Mouse (Mus musculus): Measurements from ENCODE around the gene Faf1.

Gene Faf1

DNA sequence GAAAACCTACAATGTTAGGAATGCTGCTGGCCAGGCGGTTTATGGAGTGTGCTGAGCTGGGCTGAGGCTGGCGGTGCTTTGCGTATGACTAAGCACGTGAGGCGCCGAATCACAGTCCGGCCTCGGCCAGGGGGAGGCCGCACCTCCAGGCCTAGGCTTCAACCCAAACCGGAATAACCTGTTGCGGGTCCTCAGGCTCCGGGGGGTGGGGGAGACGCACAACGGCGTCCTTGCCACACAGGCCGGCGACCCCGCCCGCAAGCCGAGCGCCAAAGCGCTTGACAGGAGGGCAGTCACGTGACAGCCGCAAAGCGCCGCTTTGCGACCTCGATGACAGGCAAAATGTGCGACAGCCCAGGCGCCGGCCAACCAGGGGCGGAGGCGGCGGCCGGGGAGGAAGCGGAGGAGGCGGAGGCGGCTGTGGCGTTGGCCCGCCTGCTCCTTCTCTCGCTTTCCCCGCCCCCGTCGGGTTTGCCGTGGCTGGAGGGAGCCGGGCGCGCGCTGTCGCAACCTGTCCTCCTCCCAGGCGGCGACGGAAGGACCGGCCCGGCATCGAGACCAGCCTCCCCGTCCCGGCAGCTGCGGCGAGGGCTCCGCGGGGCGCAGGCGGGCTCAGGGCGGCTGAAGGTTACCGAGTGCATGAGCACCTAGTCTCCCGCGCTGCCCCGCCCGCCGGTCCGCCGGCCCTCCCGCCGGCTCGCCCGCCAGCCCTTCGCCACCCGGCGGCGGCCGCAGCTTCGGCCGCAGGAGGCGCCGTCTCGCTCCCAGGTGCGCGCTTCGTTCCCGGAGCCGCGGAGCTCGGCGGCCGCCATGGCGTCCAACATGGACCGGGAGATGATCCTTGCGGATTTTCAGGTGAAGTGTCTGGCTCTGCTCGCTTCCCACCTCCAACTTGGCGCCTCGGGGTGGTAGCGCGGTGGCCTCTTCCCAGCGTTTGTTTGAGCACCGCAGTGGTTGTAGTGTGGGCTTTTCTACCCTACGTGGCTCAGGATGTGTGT is at the start of gene Faf1:
TSS of gene Faf1 (plus strand) at position 371 of the 998 bp plus-strand sequence.
- peak; percentile 99 for DNase-seq

DNA sequence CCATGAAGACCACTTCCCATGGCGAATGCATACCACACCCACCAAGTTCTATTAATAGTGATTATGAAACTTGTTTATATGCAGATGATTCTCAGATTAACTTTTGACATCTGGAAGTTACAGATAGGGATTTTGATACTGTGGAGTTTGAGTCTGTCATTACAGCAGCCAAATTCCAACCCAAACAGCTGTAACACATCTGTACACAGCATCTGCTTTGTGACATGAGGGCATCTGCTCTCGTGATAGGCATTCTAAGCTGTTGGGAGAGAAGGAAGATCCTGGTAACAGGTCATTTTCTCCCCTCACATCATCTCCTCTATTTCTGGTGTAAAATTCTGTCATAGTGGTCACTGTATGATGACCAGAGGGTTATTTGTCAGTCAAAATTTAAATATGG is 46.2 kb upstream of the Faf1 start:
- DNase-seq: no peak

DNA sequence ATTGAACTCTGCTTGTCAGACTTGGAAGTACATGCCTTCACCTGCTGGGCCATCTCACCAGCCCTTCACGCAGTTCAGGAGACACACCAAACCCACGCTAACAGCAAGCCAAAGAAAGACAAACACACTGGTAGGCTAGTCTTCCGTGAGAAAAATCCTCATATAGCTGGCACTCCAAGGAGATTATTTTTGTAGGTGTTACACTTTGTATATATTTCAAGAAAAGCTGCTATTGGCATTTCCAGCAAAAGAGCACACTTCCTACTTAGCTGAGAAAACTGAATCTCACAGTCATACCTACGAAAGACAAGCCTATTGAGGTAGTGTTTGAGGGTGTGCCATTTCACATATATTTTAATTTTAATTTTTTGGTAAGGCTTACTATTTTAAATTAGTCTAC is 45.4 kb upstream of the Faf1 start:
- no peak for DNase-seq

DNA sequence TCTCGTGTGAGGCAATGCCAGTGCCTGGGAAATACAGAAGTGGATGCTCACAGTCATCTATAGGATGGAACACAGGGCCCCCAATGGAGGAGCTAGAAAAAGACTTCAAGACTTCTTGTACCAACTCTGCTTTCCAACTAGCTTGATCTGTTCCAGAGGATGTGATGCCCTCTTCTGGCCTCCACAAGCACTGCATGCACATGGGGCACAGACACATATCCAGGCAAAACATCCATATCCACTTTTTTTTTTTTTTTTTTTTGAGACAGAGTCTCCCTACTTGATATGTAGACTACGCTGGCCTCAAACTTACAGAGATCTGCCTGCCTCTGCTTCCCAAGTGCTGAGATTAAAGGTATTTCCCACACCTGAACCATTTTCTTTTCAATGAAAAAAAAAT is 41.4 kb upstream of the Faf1 start:
- DNase-seq: no peak

DNA sequence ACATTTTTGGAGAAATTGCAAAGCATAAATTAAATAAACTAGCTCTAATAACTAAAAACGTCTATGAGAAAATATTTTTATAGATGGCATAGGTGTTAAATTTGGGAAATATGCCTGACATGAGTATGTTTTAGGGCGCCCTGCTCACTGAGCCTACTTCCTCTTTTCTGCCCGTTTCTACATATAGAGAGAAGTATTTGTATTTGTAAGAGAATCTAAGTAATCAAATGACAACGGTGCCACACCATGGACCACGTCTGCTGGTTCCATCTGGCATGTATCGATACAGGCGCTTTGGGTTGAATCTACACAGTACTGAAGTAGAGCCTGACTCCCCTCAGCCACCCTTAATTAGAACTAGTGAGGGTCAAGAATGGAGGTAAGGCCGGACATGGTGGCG is 37.0 kb upstream of the Faf1 start:
- DNase-seq: no peak

DNA sequence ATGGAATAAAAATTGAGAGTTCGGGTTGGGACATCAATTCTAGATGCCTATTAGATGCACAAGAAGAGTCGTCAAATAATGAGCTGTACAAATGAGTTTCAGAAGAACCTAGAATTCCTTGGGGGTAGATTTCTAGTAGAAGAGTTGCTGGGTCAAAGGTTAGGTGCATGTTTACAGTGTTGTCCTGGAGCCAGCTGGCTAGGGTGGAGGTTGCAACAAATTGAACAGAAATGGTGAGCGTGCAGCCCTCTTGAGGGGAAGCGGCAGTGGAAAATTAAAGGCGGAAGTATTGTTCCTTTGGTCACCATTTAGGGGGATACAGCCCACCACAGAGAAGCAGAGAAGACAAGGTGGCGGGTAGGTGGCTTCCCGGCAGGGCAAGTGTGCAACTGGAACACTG is 36.2 kb upstream of the Faf1 start:
- no peak for DNase-seq

DNA sequence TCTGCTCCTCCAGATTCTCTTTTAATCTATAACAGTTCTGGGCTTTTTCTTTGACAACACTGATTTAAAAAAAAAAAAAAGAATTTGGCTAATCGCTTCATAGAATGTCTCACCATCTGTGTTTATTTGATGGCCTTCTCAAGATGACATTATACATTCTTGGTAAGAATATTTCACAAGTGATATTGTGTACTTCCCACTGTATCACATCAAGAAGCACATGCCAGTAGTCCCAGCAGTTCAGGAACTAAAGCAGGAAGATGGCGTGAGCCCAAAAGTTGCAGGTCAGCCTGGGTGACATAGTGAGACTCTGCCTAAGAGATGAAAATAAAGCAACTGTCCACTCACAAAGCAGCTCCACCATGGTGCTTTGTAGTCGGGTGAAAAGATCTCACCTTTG is 34.9 kb upstream of the Faf1 start:
- DNase-seq: no peak

DNA sequence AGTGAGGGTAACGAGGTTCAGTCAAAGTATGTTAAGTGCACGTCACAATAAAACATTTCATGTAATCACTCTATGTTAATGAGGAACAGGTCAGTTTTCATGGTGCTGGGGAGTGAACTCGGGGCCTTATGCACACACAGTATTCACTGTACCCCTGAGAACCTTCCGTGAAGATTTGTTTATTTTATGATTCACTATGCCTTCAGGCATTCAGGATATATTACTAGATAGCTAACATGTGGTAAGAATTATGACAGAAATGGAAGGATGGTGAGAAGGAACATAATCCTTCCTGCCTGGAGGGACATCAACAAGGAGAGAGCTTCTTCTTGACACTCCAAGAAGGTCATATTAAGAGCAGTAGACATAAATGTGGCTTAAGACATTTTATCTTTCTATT is 29.1 kb upstream of the Faf1 start:
- DNase-seq: no peak

DNA sequence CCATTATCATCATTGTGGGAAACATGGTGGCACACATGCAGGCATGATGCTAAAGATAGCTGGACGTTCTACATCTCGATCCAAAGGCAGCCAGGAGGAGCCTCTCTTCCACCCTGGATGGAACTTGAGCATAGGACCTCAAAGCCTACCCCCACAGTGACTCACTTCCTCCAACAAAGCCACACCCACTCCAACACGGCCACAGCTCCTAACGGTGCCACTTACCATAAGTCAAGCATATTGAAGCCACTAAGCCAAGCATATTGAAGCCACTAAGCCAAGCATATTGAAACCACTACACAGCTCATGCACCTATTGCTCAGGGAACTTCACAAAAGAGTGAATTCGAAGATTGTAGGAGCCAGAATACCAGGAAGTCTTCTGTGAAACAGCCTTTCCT is 27.1 kb upstream of the Faf1 start:
- no peak for DNase-seq

DNA sequence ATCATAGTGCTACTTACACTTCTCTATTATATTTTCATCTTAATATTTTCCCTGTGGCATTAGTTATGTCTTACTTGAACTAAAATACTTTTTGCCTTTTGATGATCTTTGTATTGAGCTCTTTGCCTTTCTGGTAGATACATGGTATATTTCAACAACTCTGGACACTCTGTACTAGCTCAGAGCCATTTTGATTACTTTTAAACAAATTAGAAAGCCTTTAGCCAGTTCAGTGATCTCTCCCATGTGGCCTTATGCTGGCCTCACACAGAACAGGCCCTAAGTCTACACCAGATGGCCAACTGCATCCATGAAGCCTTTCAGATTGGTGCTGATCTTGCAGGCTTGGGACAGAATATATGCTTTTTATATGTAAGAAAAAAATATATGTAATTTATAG is 23.1 kb upstream of the Faf1 start:
- DNase-seq: no peak

DNA sequence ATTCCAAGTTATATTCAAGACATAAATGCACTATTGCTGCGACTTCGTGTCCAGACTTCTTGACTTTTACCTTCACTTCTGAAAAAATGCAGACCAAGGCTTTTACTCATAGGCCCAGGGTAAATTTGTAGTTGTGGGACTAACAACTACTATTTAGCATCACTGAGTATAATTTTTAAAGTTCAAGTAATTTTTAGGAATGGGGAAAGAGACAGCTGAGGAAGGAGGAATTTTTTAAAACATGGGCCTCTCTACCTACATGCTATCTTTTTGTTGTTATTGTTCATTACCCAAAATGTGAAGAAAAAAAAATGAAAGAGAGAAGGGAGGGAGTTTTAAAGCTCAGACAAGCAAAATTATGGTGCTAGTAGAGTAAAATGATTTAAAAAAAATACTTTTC is 21.7 kb upstream of the Faf1 start:
- no peak for DNase-seq

DNA sequence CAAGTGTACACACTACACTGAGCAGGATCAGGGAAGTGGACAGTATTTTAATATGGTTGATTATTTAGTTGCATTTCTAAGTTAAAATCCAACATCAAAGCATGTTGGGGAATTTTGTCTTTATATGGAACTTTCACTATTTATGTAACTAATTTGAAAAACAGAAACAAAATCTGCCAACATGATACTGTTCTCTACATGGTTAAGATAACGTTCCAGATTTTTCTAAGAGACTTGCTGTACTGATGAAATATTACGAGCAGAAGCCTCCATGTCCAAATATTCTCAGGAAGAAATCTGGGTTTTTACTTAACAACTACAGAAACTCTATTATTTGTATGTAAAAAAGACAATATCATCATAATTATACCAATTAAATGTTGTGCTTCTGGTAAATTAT is 20.6 kb upstream of the Faf1 start:
- DNase-seq: no peak

DNA sequence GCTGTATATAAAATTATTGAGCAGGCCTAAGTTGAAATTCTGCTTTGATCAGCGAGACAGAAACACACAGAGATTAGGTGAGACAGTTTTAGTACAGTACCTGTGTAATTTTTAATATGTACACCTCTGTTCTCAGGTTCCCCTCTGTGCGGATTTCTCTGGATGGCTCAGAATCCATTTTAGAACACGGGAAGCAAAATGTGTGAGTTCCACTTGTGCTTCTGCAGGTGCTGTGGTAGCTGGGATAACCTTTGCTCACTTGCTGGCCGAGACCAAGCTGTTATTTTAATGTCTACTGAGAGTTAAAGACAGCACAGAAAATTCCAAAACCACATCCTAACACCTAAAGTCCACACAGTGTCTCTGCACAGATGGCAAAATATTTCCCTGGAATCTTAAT is 20.1 kb upstream of the Faf1 start:
- DNase-seq: no peak

DNA sequence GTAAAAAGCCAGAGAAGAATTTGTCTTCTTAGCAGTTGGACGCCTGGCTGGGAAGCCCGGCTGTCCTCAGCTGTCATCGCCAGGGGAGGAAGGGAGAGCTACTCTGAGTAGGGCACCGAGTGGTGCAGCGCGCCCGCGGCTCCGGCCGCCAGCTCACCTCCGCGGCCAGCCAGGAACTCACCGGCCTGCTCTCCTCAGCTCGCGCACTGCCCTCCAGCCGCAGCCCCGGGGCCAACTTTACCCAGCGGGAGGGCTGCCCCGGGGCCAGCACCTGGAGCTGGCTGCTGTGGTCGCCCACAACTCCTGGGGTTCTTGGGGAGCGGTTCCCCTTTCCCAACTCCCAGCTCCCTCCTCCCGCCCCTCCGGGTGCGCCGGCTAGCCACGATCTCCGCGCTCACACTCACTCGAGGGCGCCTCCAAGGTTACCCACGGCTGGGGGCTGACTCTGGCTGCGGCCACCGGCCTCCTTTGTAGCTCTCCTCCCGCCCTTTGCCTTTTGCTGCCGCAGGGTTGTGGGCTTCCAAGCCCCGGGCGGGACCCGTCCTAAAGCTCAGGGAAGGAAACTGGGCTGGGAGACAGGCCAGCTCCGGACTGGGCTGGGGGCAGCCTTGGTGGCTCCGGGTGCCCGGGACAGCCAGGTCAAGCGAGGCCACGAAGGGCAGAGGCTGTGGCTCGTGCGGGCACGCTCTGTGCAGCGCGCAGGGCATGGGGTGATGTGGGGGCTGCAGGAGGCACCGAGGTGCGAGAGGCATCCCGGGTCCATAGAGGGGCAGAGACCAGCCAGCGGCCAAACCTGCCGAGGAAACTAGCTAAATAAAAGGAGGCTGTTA is 19.2 kb upstream of the Faf1 start:
- peak; percentile 64 for DNase-seq

DNA sequence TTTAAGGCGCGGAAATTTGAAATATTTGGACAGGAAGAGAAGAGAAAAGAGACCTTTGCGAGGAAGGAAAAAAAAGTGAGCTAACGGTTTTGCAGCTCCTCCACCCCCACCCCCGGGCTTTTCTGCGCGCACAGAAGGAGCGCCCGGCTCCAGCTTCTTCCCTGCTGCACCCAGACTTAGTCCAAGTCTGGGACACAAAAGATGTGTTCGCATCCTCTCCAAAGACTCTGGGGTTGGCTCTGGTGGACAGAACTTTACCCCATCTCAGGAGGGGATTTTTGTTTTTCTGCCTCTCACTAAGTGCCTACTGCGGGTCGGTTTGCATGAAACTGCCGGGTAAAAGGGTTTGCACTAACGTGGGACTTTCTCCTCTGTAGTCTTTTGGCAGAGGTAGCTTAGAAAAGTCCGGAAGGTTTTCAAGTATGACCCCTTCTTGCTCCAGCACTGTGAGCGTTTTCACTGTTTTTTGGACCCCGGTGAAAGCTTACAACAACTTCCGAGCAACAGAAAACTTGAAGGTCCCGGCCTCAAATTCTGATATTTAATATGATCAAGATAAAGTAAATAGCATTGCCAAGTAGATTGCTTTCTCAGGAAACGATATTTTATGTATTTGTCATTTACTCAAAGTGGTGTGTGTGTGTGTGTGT is 18.4 kb upstream of the Faf1 start:
- DNase-seq: no peak

DNA sequence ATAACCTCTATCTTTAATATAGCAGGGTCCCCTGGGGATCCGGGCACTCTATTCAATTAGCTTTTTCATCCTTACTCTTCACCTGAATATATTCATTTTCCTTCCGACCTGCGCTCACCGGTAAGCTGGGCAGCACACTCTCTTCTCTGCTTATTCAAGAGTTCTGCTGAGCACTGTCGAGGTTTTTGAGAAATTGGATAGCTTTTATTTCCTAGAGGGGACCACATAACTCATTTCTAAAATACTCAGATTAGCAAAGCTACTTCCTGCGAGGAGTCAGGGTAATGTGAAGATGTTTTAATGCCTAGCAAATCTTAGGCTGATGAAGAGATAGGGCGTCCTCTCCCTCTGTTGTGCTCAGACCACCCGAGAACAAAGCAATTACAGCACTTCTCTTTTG is 17.6 kb upstream of the Faf1 start:
- no peak for DNase-seq

DNA sequence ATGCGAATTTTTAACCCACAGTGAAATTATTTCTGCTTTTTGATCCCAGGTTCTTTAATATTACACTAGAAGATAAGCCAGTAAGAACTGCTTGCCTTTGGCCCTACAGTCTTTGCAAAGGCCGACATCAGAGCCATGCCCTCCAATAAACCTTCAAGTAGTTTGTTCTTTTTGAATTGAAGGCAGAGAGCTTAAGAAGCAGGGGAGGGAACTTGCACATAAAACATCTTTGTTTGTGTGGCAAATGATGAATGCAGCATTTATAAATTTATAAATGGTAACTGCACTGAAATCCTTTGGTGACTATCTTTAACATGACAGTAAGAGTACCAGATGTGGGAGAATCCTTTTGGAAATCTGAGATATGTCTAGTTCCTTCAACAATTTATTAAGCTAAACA is 16.8 kb upstream of the Faf1 start:
- no peak for DNase-seq

DNA sequence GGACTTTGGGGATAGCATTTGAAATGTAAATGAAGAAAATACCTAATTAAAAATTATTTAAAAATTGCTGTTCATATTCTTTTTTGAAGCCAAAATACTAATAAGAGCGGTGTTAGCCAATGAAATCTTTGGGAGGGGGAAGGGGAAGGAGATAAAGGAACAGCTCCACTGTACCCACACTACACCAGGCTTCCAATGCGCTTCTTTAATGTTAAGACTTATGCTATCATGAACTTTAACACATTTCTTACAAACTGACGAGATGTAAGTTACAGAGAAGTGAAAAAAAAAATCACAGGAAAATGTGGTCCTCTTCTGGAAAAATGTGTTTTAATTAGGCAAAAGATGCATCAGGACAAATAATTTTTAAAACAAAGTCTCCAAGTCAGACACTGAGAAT is 15.8 kb upstream of the Faf1 start:
- DNase-seq: no peak

DNA sequence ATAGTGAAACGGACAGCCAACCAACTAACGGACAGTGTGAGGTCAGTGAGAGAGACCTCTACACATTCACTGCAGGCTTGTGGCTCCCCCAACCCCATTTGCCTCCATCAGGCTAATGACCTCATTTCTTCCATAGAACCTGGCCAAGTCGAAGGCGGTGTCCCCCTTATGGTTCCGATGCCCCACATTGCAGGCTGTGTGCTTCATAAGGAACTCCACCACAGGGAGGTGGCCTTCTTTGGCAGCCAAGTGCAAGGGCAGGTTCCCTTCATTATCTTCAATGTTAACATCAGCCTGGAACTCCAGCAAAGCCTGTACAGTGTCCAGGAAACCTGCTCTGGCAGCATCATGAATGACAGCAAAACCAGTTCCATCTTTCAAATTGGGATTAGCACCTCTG is 15.2 kb upstream of the Faf1 start:
- DNase-seq: no peak

DNA sequence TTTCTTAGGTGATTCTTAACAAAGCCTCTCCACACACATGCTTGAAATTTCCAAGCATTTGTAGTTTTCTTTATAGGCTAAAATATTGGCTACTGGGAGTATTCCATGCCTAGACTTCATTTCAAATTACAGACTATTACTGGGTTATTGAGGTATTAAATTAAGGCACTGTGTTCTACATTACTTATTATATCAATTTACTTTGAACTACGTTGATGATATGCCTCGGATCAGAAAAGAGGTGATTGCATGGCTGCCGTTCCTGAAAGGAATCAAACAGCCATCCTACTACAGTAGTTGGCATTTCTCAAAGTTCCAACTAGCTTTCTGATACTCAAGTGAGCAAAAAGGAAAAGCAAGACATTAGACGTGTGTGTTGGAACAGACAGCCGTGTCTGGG is 14.1 kb upstream of the Faf1 start:
- no peak for DNase-seq

DNA sequence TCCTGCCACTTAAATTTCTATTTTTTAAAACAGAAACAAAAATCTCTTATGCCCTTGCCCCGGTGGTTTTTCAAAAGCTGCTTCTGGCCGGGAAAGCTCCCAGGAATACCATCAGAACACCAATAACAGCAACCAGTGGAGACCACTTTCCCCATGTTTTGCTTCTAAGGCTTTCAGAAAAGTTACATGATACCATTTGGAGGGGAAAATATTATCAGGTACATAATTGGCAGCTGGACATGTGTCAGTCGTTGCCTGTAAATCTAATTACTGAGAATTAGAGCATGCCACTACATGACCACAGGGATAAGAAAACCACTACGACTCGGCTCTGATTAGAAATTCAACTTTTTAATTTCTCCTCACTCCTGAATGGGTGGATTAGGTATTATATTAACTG is 12.3 kb upstream of the Faf1 start:
- DNase-seq: no peak

DNA sequence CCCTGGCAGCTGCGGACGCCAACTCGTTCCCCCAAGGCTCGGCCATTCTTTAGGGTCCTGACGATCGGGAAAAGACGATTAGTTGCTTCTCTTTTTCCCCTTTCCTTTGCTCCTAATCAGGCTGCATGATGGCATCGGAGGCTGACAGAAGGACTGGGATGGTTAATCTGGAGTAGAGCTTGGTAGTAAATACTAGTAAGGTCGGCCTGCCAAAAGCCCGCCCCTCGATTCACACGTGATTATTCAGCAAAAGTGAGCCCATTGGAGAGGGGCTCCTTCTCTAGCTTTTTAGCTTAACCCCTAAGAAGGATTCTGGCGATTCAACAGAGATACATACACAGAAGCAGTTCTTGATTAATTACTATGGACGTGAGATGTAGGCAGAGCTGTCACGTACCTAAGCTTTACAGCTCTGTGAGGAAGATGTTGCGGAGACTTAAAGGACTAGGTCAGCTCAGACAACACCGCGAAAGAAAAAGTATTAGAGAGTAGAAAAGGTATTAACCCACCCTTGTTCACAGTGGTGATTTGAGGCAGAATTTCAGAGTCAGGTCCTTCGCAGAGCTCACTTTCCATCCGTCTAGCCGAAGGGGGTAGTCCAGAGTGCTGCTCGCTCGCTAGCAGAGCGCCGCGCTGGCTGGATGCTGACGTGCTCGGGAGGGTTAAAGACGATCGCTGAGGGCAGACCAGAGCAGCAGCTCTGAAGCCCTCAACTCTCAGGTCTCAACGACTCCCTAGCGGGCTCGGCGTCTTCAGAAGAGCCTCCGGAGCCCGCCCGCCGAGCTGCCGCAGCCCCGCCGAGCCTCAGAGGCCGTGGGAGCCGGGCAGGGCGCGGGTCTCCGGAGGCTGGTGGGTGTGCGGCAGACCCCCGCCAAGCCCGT is 11.0 kb upstream of the Faf1 start:
- peak; percentile 77 for DNase-seq

Measured in kidney, postnatal 14 days (tissue).